Mouse (Mus musculus) ES-E14 (cell line): ENCODE results near the gene Rcan2. TPM values are rescaled to one million over a fixed set of nuclear protein-coding genes. Genes with fewer than 3 reads are reported as not detected.

Source experiments
- DNase-seq: peaks from one replicate; pipeline ENCODE4 v3.0.0-alpha.2; 2013; ENCODE audit warnings: low read depth, low spot score
- H3K27ac ChIP-seq: 2 replicates; pipeline ENCODE4 v1.5.1; 2012; ENCODE audit warnings: low read depth, mild to moderate bottlenecking, low read length, moderate library complexity, mixed read lengths; ENCODE audit not compliant: poor library complexity, insufficient read depth, severe bottlenecking
- H3K36me3 ChIP-seq: 2 replicates; pipeline ENCODE4 v1.6.1; 2012; ENCODE audit warnings: mild to moderate bottlenecking, low read length, moderate library complexity, mixed read lengths; ENCODE audit not compliant: control insufficient read depth, poor library complexity, insufficient read depth, severe bottlenecking
- H3K4me1 ChIP-seq, 2 experiments: fragments of 150-350 bp in 1 of 2; sonication (generic) in 1 of 2; 2 replicates each; pipeline ENCODE4 v1.6.1; 2012; ENCODE audit warnings: low read length in 2 of 2, mild to moderate bottlenecking in 1 of 2, mixed read lengths in 1 of 2; ENCODE audit not compliant: control insufficient read depth in 2 of 2, insufficient read depth in 2 of 2, poor library complexity in 1 of 2
- H3K4me3 ChIP-seq, 2 experiments: fragments of 150-350 bp in 1 of 2; sonication (generic) in 1 of 2; 2 replicates each; pipeline ENCODE4 v1.5.1; 2012; ENCODE audit warnings: low read length in 2 of 2, low read depth in 1 of 2, mild to moderate bottlenecking in 1 of 2, mixed read lengths in 1 of 2; ENCODE audit not compliant: insufficient read depth in 1 of 2, poor library complexity in 1 of 2, severe bottlenecking in 1 of 2
- H3K9ac ChIP-seq: 2 replicates; pipeline ENCODE4 v1.6.1; 2012; ENCODE audit warnings: low read depth, mild to moderate bottlenecking, low read length, mixed read lengths; ENCODE audit not compliant: poor library complexity, insufficient read depth, severe bottlenecking
- H3K9me3 ChIP-seq: fragments of 150-350 bp; sonication (generic); 2 replicates; pipeline ENCODE4 v1.6.1; 2012; ENCODE audit warnings: low read depth, mild to moderate bottlenecking, low read length; ENCODE audit not compliant: control insufficient read depth, insufficient read depth
- CHD2 ChIP-seq: IDR thresholded peaks from 2 replicates; pipeline ENCODE4 v1.6.1; 2014; ENCODE audit warnings: mild to moderate bottlenecking, low read depth, low read length, inconsistent platforms
- HCFC1 ChIP-seq: IDR thresholded peaks from 2 replicates; pipeline ENCODE4 v1.6.1; 2012; ENCODE audit warnings: low read length, inconsistent platforms, borderline replicate concordance; ENCODE audit not compliant: insufficient read depth
- MAFK ChIP-seq: IDR thresholded peaks from 2 replicates; pipeline ENCODE4 v1.6.1; 2014; ENCODE audit warnings: mild to moderate bottlenecking, low read depth, low read length, inconsistent platforms; ENCODE audit not compliant: insufficient read depth
- ZC3H11A ChIP-seq: IDR thresholded peaks from 2 replicates; pipeline ENCODE4 v1.6.1; 2012; ENCODE audit warnings: low read depth, mild to moderate bottlenecking, inconsistent platforms, low read length, borderline replicate concordance
- ZNF384 ChIP-seq: IDR thresholded peaks from 2 replicates; pipeline ENCODE4 v1.6.1; 2012; ENCODE audit warnings: low read depth, low read length, inconsistent platforms
- in situ Hi-C, 2 experiments: fragments of 600-800 bp; cut with MboI; formaldehyde crosslinking; loops; one replicate each; pipeline ENCODE4 v1.15.1; 2025; ENCODE audit warnings: low sequenced_read_pairs in 2 of 2, inconsistent platforms in 1 of 2; ENCODE audit not compliant: unreplicated experiment in 2 of 2
- total RNA-seq: library from RNA; depleted of rRNA; stranded (reverse); fragments of 300-350 nt; gene quantifications from 2 replicates; pipeline ENCODE4 v1.2.3, GENCODE M21; 2012

Rcan2 gene
- total RNA-seq, 1 experiment: 0.40 TPM

- DNase-seq: no peak
- H3K36me3 ChIP-seq: no peaks in the 10 kb centered on the region
- no peak overlapping the region for H3K27ac ChIP-seq
- no peak overlapping the region for H3K4me3 ChIP-seq
- H3K9ac ChIP-seq: no peak overlapping the region
- TF ChIP-seq CHD2 (no peak), ZNF384 (no peak), MAFK (no peak), HCFC1 (no peak), ZC3H11A (no peak)
- no peaks in the 10 kb centered on the region for H3K9me3 ChIP-seq
- no peaks in the 10 kb centered on the region for H3K4me1 ChIP-seq
- in situ Hi-C loops: no loop called here
Observed at GRCm38 (mm10) chr17:43788222-43788621, 12.9 kb upstream of the Rcan2 start.

- Histone ChIP-seq H3K9me3 (no peaks in the 10 kb centered on the region), H3K36me3 (no peaks in the 10 kb centered on the region), H3K27ac (no peak overlapping the region), H3K9ac (no peak overlapping the region), H3K4me3 (no peak overlapping the region), H3K4me1 (no peaks in the 10 kb centered on the region)
- no peak for TF ChIP-seq HCFC1
- TF ChIP-seq ZNF384: no peak
- no peak for TF ChIP-seq CHD2
- TF ChIP-seq MAFK: no peak
- TF ChIP-seq ZC3H11A: no peak
- no peak for DNase-seq
- in situ Hi-C loops: no loop called here
Observed at GRCm38 (mm10) chr17:43789376-43789775, 11.8 kb upstream of the Rcan2 start.

GRCm38 (mm10) chr17:43791751-43792150 lies 9.4 kb upstream of the Rcan2 start:
- in situ Hi-C loops: no loop called here
- no peak for DNase-seq

GRCm38 (mm10) chr17:43794731-43795280 lies 6.3 kb upstream of the Rcan2 start:
- TF ChIP-seq HCFC1: no peak
- TF ChIP-seq ZC3H11A: no peak
- no peak for TF ChIP-seq MAFK
- no peak for TF ChIP-seq ZNF384
- TF ChIP-seq CHD2: no peak
- in situ Hi-C loops: no loop called here
- no peak for DNase-seq
- Histone ChIP-seq H3K4me1 (no peaks in the 10 kb centered on the region), H3K9me3 (no peaks in the 10 kb centered on the region), H3K36me3 (no peaks in the 10 kb centered on the region), H3K9ac (no peak overlapping the region), H3K27ac (no peak overlapping the region), H3K4me3 (no peak overlapping the region)

More at GRCm38 (mm10) chr17:43791751-43792150, 9.4 kb upstream of the Rcan2 start:
- TF ChIP-seq ZNF384 (no peak), HCFC1 (no peak), ZC3H11A (no peak), MAFK (no peak), CHD2 (no peak)
- no peaks in the 10 kb centered on the region for H3K36me3 ChIP-seq
- no peak overlapping the region for H3K4me3 ChIP-seq
- no peak overlapping the region for H3K9ac ChIP-seq
- no peaks in the 10 kb centered on the region for H3K4me1 ChIP-seq
- H3K9me3 ChIP-seq: no peaks in the 10 kb centered on the region
- H3K27ac ChIP-seq: no peak overlapping the region
